Mouse (Mus musculus) heart, embryonic 14.5 days (tissue): ENCODE results near the gene Jam3. TPM values are rescaled to one million over a fixed set of nuclear protein-coding genes. Genes with fewer than 3 reads are reported as not detected.

Experiments
- ATAC-seq: fragments of 200-750 bp; cut with Nextera tagmentation; 2 replicates; pipeline ENCODE4 v1.8.0; 2017; ENCODE audit warnings: low read depth, moderate TSS enrichment; ENCODE audit not compliant: insufficient number of reproducible peaks, insufficient read depth, low FRiP score
- H3K27ac ChIP-seq, 2 experiments: fragments of 200-500 bp in 1 of 2; fragments of 300-500 bp in 1 of 2; sonication (generic) in 1 of 2; replicated peaks in 1 of 2; 2 replicates each; pipeline ENCODE4 v1.5.1; 2012 to 2014; ENCODE audit warnings: low read depth in 2 of 2, low read length in 2 of 2, control low read depth in 1 of 2, mild to moderate bottlenecking in 1 of 2, mixed read lengths in 1 of 2; ENCODE audit not compliant: control insufficient read depth in 1 of 2, insufficient read depth in 1 of 2
- H3K27me3 ChIP-seq: fragments of 300-500 bp; sonication (generic); 2 replicates; pipeline ENCODE4 v1.6.1; 2014; ENCODE audit warnings: mild to moderate bottlenecking, low read length, control low read depth; ENCODE audit not compliant: control insufficient read depth, insufficient read depth
- H3K36me3 ChIP-seq: fragments of 300-500 bp; sonication (generic); 2 replicates; pipeline ENCODE4 v1.6.1; 2014; ENCODE audit warnings: mild to moderate bottlenecking, control low read depth, low read length, mixed read lengths; ENCODE audit not compliant: control insufficient read depth, insufficient read depth
- H3K4me1 ChIP-seq, 2 experiments: fragments of 200-500 bp in 1 of 2; fragments of 300-500 bp in 1 of 2; sonication (generic) in 1 of 2; 2 replicates each; pipeline ENCODE4 v1.6.1; 2012 to 2014; ENCODE audit warnings: low read length in 2 of 2, control low read depth in 1 of 2, mixed read lengths in 1 of 2; ENCODE audit not compliant: control insufficient read depth in 2 of 2, insufficient read depth in 2 of 2
- H3K4me2 ChIP-seq: fragments of 300-500 bp; sonication (generic); 2 replicates; pipeline ENCODE4 v1.6.1; 2014; ENCODE audit warnings: mild to moderate bottlenecking, low read length
- H3K4me3 ChIP-seq, 2 experiments: fragments of 200-500 bp in 1 of 2; fragments of 300-500 bp in 1 of 2; sonication (generic) in 1 of 2; 2 replicates each; pipeline ENCODE4 v1.5.1; 2012 to 2014; ENCODE audit warnings: low read length in 2 of 2, mild to moderate bottlenecking in 2 of 2, control low read depth in 1 of 2, low read depth in 1 of 2, moderate library complexity in 1 of 2; ENCODE audit not compliant: control insufficient read depth in 1 of 2, insufficient read depth in 1 of 2
- H3K9ac ChIP-seq: fragments of 300-500 bp; sonication (generic); 2 replicates; pipeline ENCODE4 v1.6.1; 2014; ENCODE audit warnings: mild to moderate bottlenecking, low read length
- H3K9me3 ChIP-seq: fragments of 300-500 bp; sonication (generic); 2 replicates; pipeline ENCODE4 v1.6.1; 2016; ENCODE audit warnings: low read length, control low read depth; ENCODE audit not compliant: control insufficient read depth
- WGBS: fragments of 180-500 bp; shearing (Covaris S2); extraction: QIAGEN DNeasy Blood & Tissue Kit; methylation state at CpG from one replicate; pipeline ENCODE4 v1.1.7; 2014; 5-methylcytosine and 5-hydroxymethylcytosine counted together
- polyA plus RNA-seq: library from polyadenylated mRNA; unstranded; fragments of >200 nt; fragmentation: Nextera tagmentation; extraction: Ambion mirVana; gene quantifications from 2 replicates; pipeline ENCODE4 v1.2.1, GENCODE M21; 2014

The Jam3 gene
- 38.8 and 40.9 TPM in 2 replicates for polyA plus RNA-seq

DNA sequence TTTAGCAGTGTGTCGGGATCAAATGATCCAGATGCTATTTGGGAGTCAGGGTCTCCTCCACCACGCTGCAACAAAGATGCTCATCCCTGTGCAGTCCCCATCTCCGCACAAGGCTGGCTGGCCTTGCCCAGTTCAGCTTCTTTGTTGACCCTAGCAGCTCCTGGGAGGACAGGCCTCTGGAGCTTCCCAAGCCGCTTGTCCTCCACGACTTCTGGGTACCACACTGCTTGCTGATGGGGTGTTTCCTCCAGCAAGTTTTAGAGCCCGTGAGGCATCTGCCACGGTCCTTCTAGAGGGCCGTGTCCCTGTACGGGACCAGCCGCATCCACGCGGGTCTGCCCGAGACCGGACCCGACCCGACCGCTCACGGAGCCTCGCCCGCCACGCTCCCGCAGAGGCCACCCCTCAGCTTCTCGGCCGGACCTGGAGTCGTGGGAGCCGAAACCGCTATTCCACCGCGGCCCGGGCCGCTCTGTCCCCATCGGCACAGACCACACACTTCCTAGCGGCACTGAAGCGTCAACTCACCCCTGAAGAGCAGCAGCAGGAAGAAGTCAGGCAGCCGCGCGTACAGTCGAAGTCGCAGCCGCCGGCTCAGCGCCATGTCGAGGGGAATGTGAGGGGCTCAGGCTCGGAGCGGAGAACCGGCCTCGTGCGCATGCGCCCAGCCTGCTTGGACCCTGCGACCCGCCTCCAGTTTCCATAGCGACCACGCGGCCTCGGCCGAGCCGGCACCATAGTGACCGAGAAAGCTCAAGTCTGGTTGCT, at the start of gene Jam3:
Jam3 (minus strand) TSS at position 659 of the 768 bp plus-strand sequence.
- peak within 1 kb of the TSS; percentile 83 for H3K9ac ChIP-seq
- peak within 1 kb of the TSS; percentile 82 for H3K4me2 ChIP-seq
- peak within 1 kb of the TSS; percentile 77 to 95 for H3K4me3 ChIP-seq
- no peaks in the 10 kb centered on the region for H3K36me3 ChIP-seq
- H3K27me3 ChIP-seq = no peaks in the 10 kb centered on the region
- peak within 1 kb of the TSS; percentile 89 to 92 for H3K27ac ChIP-seq
- under 1% methylated on average over 58 of the region's 58 CpGs for WGBS
- ATAC-seq = peak; percentile 89
- H3K4me1 ChIP-seq = peaks cover 4 to 10% of the 10 kb centered on the region in 2 experiments
- no peaks in the 10 kb centered on the region for H3K9me3 ChIP-seq

DNA sequence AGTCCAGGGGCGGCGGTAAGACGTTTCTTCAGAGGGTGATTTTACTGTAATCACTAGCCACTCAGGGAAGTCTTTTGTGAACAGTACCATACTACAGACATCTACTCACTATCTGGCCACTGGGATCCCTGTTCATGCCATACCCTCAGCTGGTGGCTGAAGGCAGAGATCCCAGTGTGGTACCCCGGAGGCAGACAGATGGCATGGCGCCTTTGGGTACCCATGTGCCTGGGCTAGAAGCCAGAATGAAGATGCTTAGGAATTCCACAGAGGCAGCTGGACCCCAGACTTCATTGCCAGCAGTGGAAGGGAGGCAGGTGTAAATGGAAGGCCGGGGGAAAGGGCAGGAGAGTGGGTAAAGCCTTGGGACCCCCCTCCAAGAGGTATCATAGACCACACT, 49.0 kb upstream of the Jam3 start:
- Histone ChIP-seq H3K4me2 (no peak overlapping the region), H3K4me3 (no peak overlapping the region), H3K9me3 (no peaks in the 10 kb centered on the region), H3K36me3 (no peaks in the 10 kb centered on the region), H3K4me1 (no peaks in the 10 kb centered on the region), H3K27me3 (no peaks in the 10 kb centered on the region), H3K9ac (no peak overlapping the region), H3K27ac (no peak overlapping the region)
- no peak for ATAC-seq
- 73% methylated on average over 6 of the region's 6 CpGs for WGBS

GRCm38 (mm10) chr9:27203134-27203533, 47.9 kb upstream of the Jam3 start:
- WGBS = 41% methylated on average over 2 of the region's 2 CpGs
- no peak overlapping the region for H3K4me2 ChIP-seq
- no peaks in the 10 kb centered on the region for H3K4me1 ChIP-seq
- H3K9ac ChIP-seq = no peak overlapping the region
- no peak; the same call in 1 of the 2 replicates for ATAC-seq
- no peaks in the 10 kb centered on the region for H3K9me3 ChIP-seq
- no peaks in the 10 kb centered on the region for H3K36me3 ChIP-seq
- H3K27me3 ChIP-seq = no peaks in the 10 kb centered on the region
- no peak overlapping the region for H3K27ac ChIP-seq
- H3K4me3 ChIP-seq = no peak overlapping the region

DNA sequence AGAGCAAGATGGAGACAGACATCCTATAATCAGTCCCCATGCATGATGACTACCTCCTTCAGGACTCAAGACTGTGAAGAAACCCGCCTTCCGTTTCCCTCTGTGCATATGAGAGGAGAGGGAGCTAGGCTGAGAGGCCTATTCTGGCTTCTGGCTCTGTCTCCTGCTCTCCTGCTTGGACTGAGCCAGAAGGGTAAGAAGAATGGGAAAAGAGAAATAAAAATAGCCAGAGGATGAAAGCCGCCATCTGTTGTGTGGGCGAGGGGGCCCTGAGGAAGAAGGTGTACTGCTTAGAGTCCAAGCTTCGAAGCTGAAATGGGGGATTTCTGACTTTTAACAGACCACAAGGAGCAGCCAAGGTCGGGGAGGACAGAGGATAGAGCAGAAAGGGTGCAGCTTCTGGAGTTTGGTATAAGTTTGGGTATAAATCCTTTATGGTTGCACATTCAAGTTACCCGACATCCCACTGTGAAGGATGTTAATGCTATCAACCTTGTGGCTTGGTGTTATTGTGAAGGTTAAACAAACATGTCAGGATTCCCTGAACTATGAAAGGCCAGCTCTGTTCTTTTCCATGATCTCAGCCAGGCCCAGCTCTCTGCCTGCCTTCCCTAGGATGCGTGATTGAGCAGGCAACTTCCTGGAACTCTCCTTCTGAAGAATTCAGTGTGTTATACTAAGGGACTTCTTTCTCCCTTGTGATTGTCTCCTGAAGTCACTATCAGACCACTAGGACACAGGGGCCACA, 46.4 kb upstream of the Jam3 start:
- H3K9me3 ChIP-seq = no peaks in the 10 kb centered on the region
- no peaks in the 10 kb centered on the region for H3K27me3 ChIP-seq
- no peak overlapping the region for H3K9ac ChIP-seq
- H3K4me1 ChIP-seq = no peaks in the 10 kb centered on the region
- 0 out of 4 replicates have a peak overlapping the region, but pooled peaks of 1 of the 2 experiments have one; percentile 12 for H3K27ac ChIP-seq
- no peak overlapping the region for H3K4me3 ChIP-seq
- no peak overlapping the region for H3K4me2 ChIP-seq
- 69% methylated on average over 8 of the region's 8 CpGs for WGBS
- ATAC-seq = no peak
- no peaks in the 10 kb centered on the region for H3K36me3 ChIP-seq

- Histone ChIP-seq H3K36me3 (no peaks in the 10 kb centered on the region), H3K4me3 (no peak overlapping the region), H3K27me3 (no peaks in the 10 kb centered on the region), H3K9me3 (no peaks in the 10 kb centered on the region), H3K4me1 (peaks cover 19 to 30% of the 10 kb centered on the region in 2 experiments), H3K9ac (no peak overlapping the region), H3K4me2 (no peak overlapping the region), H3K27ac (no peak overlapping the region)
- ATAC-seq = no peak
- 75% methylated on average over 5 of the region's 6 CpGs for WGBS
These were observed 38.4 kb upstream of the Jam3 start for GRCm38 (mm10) chr9:27193592-27194080.

- Histone ChIP-seq H3K9me3 (no peaks in the 10 kb centered on the region), H3K27me3 (no peaks in the 10 kb centered on the region), H3K4me1 (peaks cover 19 to 30% of the 10 kb centered on the region in 2 experiments), H3K36me3 (no peaks in the 10 kb centered on the region), H3K27ac (peak overlapping the region; percentile 59 to 90), H3K4me3 (no peak overlapping the region), H3K9ac (no peak overlapping the region), H3K4me2 (peak overlapping the region; percentile 58)
- 67% methylated on average over 10 of the region's 10 CpGs for WGBS
- no peak for ATAC-seq
These were observed 37.8 kb upstream of the Jam3 start for GRCm38 (mm10) chr9:27192761-27193591.
